Mouse (Mus musculus) liver, postnatal 0 days (tissue): ENCODE results near the gene Wnk2. TPM values are rescaled to one million over a fixed set of nuclear protein-coding genes. Genes with fewer than 3 reads are reported as not detected.

ENCODE experiments used
- ATAC-seq: fragments of 200-750 bp; cut with Nextera tagmentation; 2 replicates; pipeline ENCODE4 v1.8.0; 2017; ENCODE audit warnings: mild to moderate bottlenecking, moderate library complexity
- DNase-seq: peaks from one replicate; pipeline ENCODE4 v3.0.0-alpha.2; 2016
- H3K27ac ChIP-seq: fragments of 300-500 bp; sonication (generic); 2 replicates; pipeline ENCODE4 v1.5.1; 2014; ENCODE audit warnings: antibody characterized with exemption, moderate library complexity, mild to moderate bottlenecking, low read depth
- H3K27me3 ChIP-seq: fragments of 300-500 bp; sonication (generic); 2 replicates; pipeline ENCODE4 v1.6.1; 2014; ENCODE audit warnings: low read length, control low read depth, mixed read lengths; ENCODE audit not compliant: insufficient read depth
- H3K36me3 ChIP-seq: fragments of 300-500 bp; sonication (generic); replicated peaks from 2 replicates; pipeline ENCODE4 v1.6.1; 2014; ENCODE audit warnings: mild to moderate bottlenecking, control low read depth, low read length, moderate library complexity, mixed read lengths; ENCODE audit not compliant: insufficient read depth
- H3K4me1 ChIP-seq: fragments of 300-500 bp; sonication (generic); 2 replicates; pipeline ENCODE4 v1.6.1; 2014; ENCODE audit warnings: antibody characterized with exemption, mild to moderate bottlenecking, control low read depth; ENCODE audit not compliant: insufficient read depth
- H3K4me2 ChIP-seq: fragments of 300-500 bp; sonication (generic); 2 replicates; pipeline ENCODE4 v1.6.1; 2014; ENCODE audit warnings: low read depth, mild to moderate bottlenecking, low read length, moderate library complexity, mixed read lengths
- H3K4me3 ChIP-seq: fragments of 300-500 bp; sonication (generic); 2 replicates; pipeline ENCODE4 v1.5.1; 2014; ENCODE audit warnings: low read depth, low read length
- H3K9ac ChIP-seq: fragments of 300-500 bp; sonication (generic); replicated peaks from 2 replicates; pipeline ENCODE4 v1.6.1; 2014; ENCODE audit warnings: mild to moderate bottlenecking, moderate library complexity
- H3K9me3 ChIP-seq: fragments of 300-500 bp; sonication (generic); 2 replicates; pipeline ENCODE4 v1.6.1; 2016; ENCODE audit warnings: mild to moderate bottlenecking, control low read depth, low read length, mixed read lengths
- CTCF ChIP-seq: sonication (generic); IDR thresholded peaks from 2 replicates; pipeline ENCODE4 v1.5.1; 2016; ENCODE audit warnings: antibody characterized with exemption, low read depth
- EP300 ChIP-seq: IDR thresholded peaks from 2 replicates; pipeline ENCODE4 v1.6.1; 2016; ENCODE audit warnings: antibody characterized with exemption, low read depth, mild to moderate bottlenecking
- WGBS: fragments of 180-500 bp; shearing (Covaris S2); extraction: QIAGEN DNeasy Blood & Tissue Kit; methylation state at CpG from one replicate; pipeline ENCODE4 v1.1.7; 2014; ENCODE audit not compliant: insufficient replicate concordance; 5-methylcytosine and 5-hydroxymethylcytosine counted together
- polyA plus RNA-seq: library from polyadenylated mRNA; unstranded; fragments of >200 nt; fragmentation: Nextera tagmentation; extraction: Ambion mirVana; gene quantifications from 2 replicates; pipeline ENCODE4 v1.2.1, GENCODE M21; 2015

The Wnk2 gene
- polyA plus RNA-seq, 1 experiment from 2014 or later: 0.13 TPM

- Histone ChIP-seq H3K4me3 (no peak overlapping the region), H3K36me3 (no peaks in the 10 kb centered on the region), H3K27me3 (no peaks in the 10 kb centered on the region), H3K27ac (no peak overlapping the region), H3K4me1 (0 out of 2 replicates have a peak, but pooled peaks cover 9% of the 10 kb centered on the region), H3K9me3 (no peaks in the 10 kb centered on the region), H3K9ac (no peak overlapping the region), H3K4me2 (no peak overlapping the region)
- ATAC-seq: no peak
- TF ChIP-seq EP300 (no peak), CTCF (no peak)
- 70% methylated on average over 1 of the region's 1 CpGs for WGBS
- no peak for DNase-seq
These were observed 43.9 kb downstream of the Wnk2 start for GRCm38 (mm10) chr13:49103913-49104312.

- no peak for DNase-seq
- Histone ChIP-seq H3K27me3 (no peaks in the 10 kb centered on the region), H3K9ac (no peak overlapping the region), H3K27ac (no peak overlapping the region), H3K9me3 (no peaks in the 10 kb centered on the region), H3K4me3 (no peak overlapping the region), H3K4me1 (0 out of 2 replicates have a peak, but pooled peaks cover 7% of the 10 kb centered on the region), H3K4me2 (no peak overlapping the region), H3K36me3 (no peaks in the 10 kb centered on the region)
- TF ChIP-seq CTCF (no peak), EP300 (no peak)
- 72% methylated on average over 7 of the region's 7 CpGs for WGBS
- no peak for ATAC-seq
These were observed 44.6 kb downstream of the Wnk2 start for GRCm38 (mm10) chr13:49103235-49103634.

GRCm38 (mm10) chr13:49100417-49100816 lies 47.4 kb downstream of the Wnk2 start:
- WGBS: 41% methylated on average over 1 of the region's 1 CpGs
- Histone ChIP-seq H3K9me3 (no peaks in the 10 kb centered on the region), H3K27ac (no peak overlapping the region), H3K27me3 (no peaks in the 10 kb centered on the region), H3K4me3 (no peak overlapping the region), H3K36me3 (no peaks in the 10 kb centered on the region), H3K4me2 (no peak overlapping the region), H3K4me1 (0 out of 2 replicates have a peak, but pooled peaks cover 5% of the 10 kb centered on the region), H3K9ac (no peak overlapping the region)
- TF ChIP-seq CTCF (no peak), EP300 (no peak)
- ATAC-seq (peak; percentile 41; the same call in 1 of the 2 replicates), DNase-seq (peak; percentile 49)

- DNase-seq (no peak), ATAC-seq (no peak)
- H3K36me3 ChIP-seq: no peaks in the 10 kb centered on the region
- H3K27ac ChIP-seq: no peak overlapping the region
- H3K4me3 ChIP-seq: no peak overlapping the region
- WGBS: 66% methylated on average over 4 of the region's 4 CpGs
- 0 out of 2 replicates have a peak, but pooled peaks cover 5% of the 10 kb centered on the region for H3K4me1 ChIP-seq
- no peaks in the 10 kb centered on the region for H3K9me3 ChIP-seq
- H3K4me2 ChIP-seq: no peak overlapping the region
- H3K9ac ChIP-seq: no peak overlapping the region
- H3K27me3 ChIP-seq: no peaks in the 10 kb centered on the region
- no peak for TF ChIP-seq EP300
- no peak for TF ChIP-seq CTCF
These were observed 51.0 kb downstream of the Wnk2 start for GRCm38 (mm10) chr13:49096826-49097225.

GRCm38 (mm10) chr13:49094667-49095066 lies 53.1 kb downstream of the Wnk2 start:
- DNase-seq (no peak), ATAC-seq (no peak)
- no peaks in the 10 kb centered on the region for H3K36me3 ChIP-seq
- H3K27ac ChIP-seq: no peak overlapping the region
- TF ChIP-seq EP300: no peak
- no peak for TF ChIP-seq CTCF
- 63% methylated on average over 6 of the region's 6 CpGs for WGBS
- no peak overlapping the region for H3K4me3 ChIP-seq
- no peaks in the 10 kb centered on the region for H3K9me3 ChIP-seq
- no peak overlapping the region for H3K4me2 ChIP-seq
- H3K9ac ChIP-seq: no peak overlapping the region
- no peaks in the 10 kb centered on the region for H3K4me1 ChIP-seq
- no peaks in the 10 kb centered on the region for H3K27me3 ChIP-seq

GRCm38 (mm10) chr13:49093471-49093891 lies 54.3 kb downstream of the Wnk2 start:
- Histone ChIP-seq H3K9me3 (no peaks in the 10 kb centered on the region), H3K27ac (no peak overlapping the region), H3K36me3 (no peaks in the 10 kb centered on the region), H3K4me2 (no peak overlapping the region), H3K27me3 (no peaks in the 10 kb centered on the region), H3K4me1 (no peaks in the 10 kb centered on the region), H3K9ac (no peak overlapping the region), H3K4me3 (no peak overlapping the region)
- ATAC-seq (no peak), DNase-seq (no peak)
- 61% methylated on average over 9 of the region's 9 CpGs for WGBS
- TF ChIP-seq EP300: no peak
- no peak for TF ChIP-seq CTCF

- DNase-seq (no peak), ATAC-seq (no peak)
- H3K4me3 ChIP-seq: no peak overlapping the region
- TF ChIP-seq EP300 (no peak), CTCF (no peak)
- no peaks in the 10 kb centered on the region for H3K9me3 ChIP-seq
- H3K27ac ChIP-seq: no peak overlapping the region
- H3K9ac ChIP-seq: no peak overlapping the region
- no peaks in the 10 kb centered on the region for H3K4me1 ChIP-seq
- H3K4me2 ChIP-seq: no peak overlapping the region
- H3K36me3 ChIP-seq: no peaks in the 10 kb centered on the region
- no peaks in the 10 kb centered on the region for H3K27me3 ChIP-seq
- WGBS: 66% methylated on average over 9 of the region's 9 CpGs
These were observed 55.2 kb downstream of the Wnk2 start for GRCm38 (mm10) chr13:49092596-49092995.
